Mouse (Mus musculus): ENCODE results near the gene Spz1. TPM values are rescaled to one million over a fixed set of nuclear protein-coding genes. Genes with fewer than 3 reads are reported as not detected.

The Spz1 gene
- not detected for polyA plus RNA-seq (2017; shearing (Covaris generic))

GRCm38 (mm10) chr13:92576072-92576471, at the start of gene Spz1:
TSS of gene Spz1 (minus strand) at chr13:92576172.

DNA sequence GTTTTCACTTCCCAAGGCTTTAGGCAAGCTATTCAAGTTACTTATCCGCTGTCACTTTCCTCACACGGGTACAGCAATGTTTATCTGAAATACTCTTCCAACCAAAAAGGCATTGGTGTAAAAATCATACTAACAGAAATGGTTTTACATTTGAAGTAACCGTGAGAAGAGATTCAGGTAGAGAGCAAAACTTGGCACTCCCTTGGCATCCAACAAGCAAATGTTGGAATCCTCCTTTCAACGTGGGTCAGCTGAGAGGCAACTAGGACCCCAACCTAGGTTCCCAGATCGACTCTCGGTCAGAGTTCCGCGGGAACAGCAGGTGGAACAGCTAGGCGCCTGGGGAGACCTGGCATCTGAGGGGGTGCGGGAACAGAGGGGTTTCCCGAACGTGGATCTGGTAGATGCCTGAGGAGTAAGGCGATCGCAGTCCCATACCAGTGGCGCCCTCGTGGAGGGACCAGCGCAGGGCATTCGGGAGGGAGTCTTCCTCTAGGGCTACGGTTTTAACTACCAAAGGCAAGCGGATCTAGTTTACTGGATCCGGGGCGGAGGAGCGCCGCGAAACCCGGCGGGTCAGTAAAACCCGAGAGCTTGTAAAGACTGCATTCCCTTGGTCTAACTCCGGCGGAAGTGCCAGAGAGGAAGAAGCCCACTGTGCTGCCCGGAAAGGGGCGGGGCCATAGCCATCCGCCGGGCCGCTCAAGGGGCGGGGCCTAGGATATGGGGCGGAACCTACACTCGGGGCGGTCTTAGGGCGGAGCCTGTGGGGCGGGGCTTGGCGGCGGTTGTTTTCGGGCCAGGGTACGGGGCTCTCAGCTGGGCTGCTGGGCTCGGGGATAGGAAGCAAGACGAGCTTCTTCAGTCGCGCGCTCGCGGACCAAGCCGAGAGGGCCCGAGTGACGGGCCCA, 34.6 kb upstream of the Spz1 start, which contains the start of gene Serinc5:
TSS of gene Serinc5 (plus strand) at position 781 of the 911 bp plus-strand sequence.

DNA sequence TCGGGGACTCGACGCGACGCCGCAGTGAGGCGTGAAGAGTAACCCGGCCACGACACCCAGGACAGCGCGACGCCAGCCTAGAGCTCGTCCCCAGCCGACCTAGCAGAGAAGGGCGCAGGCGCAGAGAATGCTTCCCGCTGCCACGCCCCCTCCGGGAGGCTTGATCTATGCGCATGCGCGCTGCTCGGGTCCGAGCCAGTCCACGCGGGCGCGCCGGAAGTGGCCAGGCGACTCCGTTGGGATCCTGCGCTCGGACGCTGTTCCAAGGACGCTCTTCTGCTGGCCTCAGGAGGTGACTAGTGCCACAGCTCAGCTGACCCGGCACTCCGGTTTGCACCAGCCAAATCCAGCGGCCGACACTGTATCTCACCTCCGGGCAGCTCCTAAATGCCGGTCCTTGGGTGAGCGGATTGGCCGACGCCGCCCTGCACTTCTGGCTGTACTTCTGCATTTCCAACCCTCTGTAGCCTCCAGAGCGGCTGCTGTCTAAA, 45.2 kb downstream of the Spz1 start, which contains the start of gene Zfyve16:
TSS of gene Zfyve16 (minus strand) at position 148 of the 491 bp plus-strand sequence.

Other genes with a start within 250 kb of the Spz1 start
- gene Dhfr, start 221.4 kb downstream of the Spz1 start, polyA plus RNA-seq (2017; shearing (Covaris generic)): 1 to 10 TPM; 3.9 to 4.8 TPM
- 10 to 100 TPM; 31.7 to 47.0 TPM for gene Msh3, start 221.2 kb downstream of the Spz1 start, polyA plus RNA-seq (2017; shearing (Covaris generic))
- under 1 TPM in 1 of 2 experiments, not detected in 1; 0.06 TPM for gene Ankrd34b, start 150.3 kb downstream of the Spz1 start, polyA plus RNA-seq (2017; shearing (Covaris generic))
- 1 to 10 TPM; 4.8 to 5.7 TPM for gene Fam151b, start 92.2 kb downstream of the Spz1 start, polyA plus RNA-seq (2017; shearing (Covaris generic))
- gene Zfyve16, start 45.3 kb downstream of the Spz1 start, polyA plus RNA-seq (2017; shearing (Covaris generic)): 1 to 10 TPM; 6.5 to 7.8 TPM
- 10 to 100 TPM; 11.3 to 22.0 TPM for gene Serinc5, start 34.9 kb upstream of the Spz1 start, polyA plus RNA-seq (2017; shearing (Covaris generic))
- not detected for gene Thbs4, start 218.6 kb upstream of the Spz1 start, polyA plus RNA-seq (2017; shearing (Covaris generic))